Mouse (Mus musculus) frontal cortex, postnatal 14 days (tissue): ENCODE results near the gene Tlk1.

ENCODE experiments used
- DNase-seq, 2 experiments: peaks; one replicate each; pipeline ENCODE4 v3.0.0; 2022; ENCODE audit warnings: low spot score in 2 of 2

Tlk1 gene

GRCm38 (mm10) chr2:70793276-70793675 lies 32.3 kb downstream of the Tlk1 start:
- no peak for DNase-seq

- no peak for DNase-seq
These were observed 35.3 kb downstream of the Tlk1 start for GRCm38 (mm10) chr2:70790246-70790645.

- no peak for DNase-seq
These were observed 36.2 kb downstream of the Tlk1 start for GRCm38 (mm10) chr2:70789331-70789730.

- no peak for DNase-seq
These were observed 41.1 kb downstream of the Tlk1 start for GRCm38 (mm10) chr2:70784447-70784846.

- DNase-seq: no peak
These were observed 42.0 kb downstream of the Tlk1 start for GRCm38 (mm10) chr2:70783504-70783903.

GRCm38 (mm10) chr2:70779634-70780033 lies 45.9 kb downstream of the Tlk1 start:
- no peak for DNase-seq

GRCm38 (mm10) chr2:70776744-70777143 lies 48.8 kb downstream of the Tlk1 start:
- no peak for DNase-seq

GRCm38 (mm10) chr2:70764734-70765133 lies 60.8 kb downstream of the Tlk1 start:
- no peak for DNase-seq

GRCm38 (mm10) chr2:70762741-70763140 lies 62.8 kb downstream of the Tlk1 start:
- DNase-seq: no peak

GRCm38 (mm10) chr2:70752149-70752548 lies 73.4 kb downstream of the Tlk1 start:
- DNase-seq: no peak

- DNase-seq: no peak
These were observed 73.9 kb downstream of the Tlk1 start for GRCm38 (mm10) chr2:70751655-70752054.

- DNase-seq: no peak
These were observed 82.9 kb downstream of the Tlk1 start for GRCm38 (mm10) chr2:70742588-70742987.

GRCm38 (mm10) chr2:70741901-70742300 lies 83.6 kb downstream of the Tlk1 start:
- no peak for DNase-seq

GRCm38 (mm10) chr2:70736008-70736407 lies 89.5 kb downstream of the Tlk1 start:
- no peak for DNase-seq

GRCm38 (mm10) chr2:70735534-70735933 lies 90.0 kb downstream of the Tlk1 start:
- DNase-seq: no peak

- DNase-seq: no peak
These were observed 98.4 kb downstream of the Tlk1 start for GRCm38 (mm10) chr2:70727089-70727488.

GRCm38 (mm10) chr2:70723610-70724243 lies 101.8 kb downstream of the Tlk1 start:
- DNase-seq: no peak

GRCm38 (mm10) chr2:70710878-70711277 lies 114.7 kb downstream of the Tlk1 start:
- DNase-seq: no peak

GRCm38 (mm10) chr2:70710236-70710635 lies 115.3 kb downstream of the Tlk1 start:
- DNase-seq: no peak

GRCm38 (mm10) chr2:70708986-70709730 lies 116.4 kb downstream of the Tlk1 start:
- no peak for DNase-seq

- no peak for DNase-seq
These were observed 123.1 kb downstream of the Tlk1 start for GRCm38 (mm10) chr2:70702403-70702802.

- no peak for DNase-seq
These were observed 124.0 kb downstream of the Tlk1 start for GRCm38 (mm10) chr2:70701571-70701970.

GRCm38 (mm10) chr2:70700851-70701250 lies 124.7 kb downstream of the Tlk1 start:
- no peak for DNase-seq
